In the genomic region with DNA sequence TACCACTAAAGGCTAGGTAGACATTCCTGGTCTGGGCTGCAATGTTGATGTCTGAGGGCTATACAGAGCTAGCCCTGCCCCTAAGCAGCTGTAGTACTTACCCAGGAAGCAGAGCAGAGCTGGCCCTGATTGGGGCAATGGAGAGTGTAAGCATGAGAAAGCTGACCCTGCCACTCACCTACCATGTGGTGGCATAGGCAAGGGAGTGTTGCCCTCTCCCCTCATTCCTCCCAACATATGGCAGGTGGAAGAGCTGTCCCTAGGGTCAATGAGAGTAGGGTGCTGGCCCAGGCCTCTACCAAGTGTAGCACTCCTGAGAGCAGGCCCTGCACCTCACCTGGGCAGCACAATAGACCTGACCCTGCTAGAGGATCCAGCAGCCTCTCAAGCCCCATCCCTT, we compare ENCODE assay signal across 15 mouse cellular contexts.
DNase-seq lines count a peak whose midpoint lies in the region; ATAC-seq lines count a peak whose summit lies in the region.
"Had no signal": no experiment of that assay in that cellular context is flagged by ENCODE, and none has a peak within 500 bp of the region (broad histone marks: within the 10 kb centered on the region; RNA-seq: fewer than 3 reads in every experiment).

No protein-coding gene starts in this region.

- H3K4me1 ChIP-seq in embryonic facial prominence, embryonic 11.5 days (ENCODE audit: control insufficient read depth, insufficient read depth, low read length): no peaks in the 10 kb centered on the region
- H3K4me1 ChIP-seq in embryonic facial prominence, embryonic 10.5 days: no peaks in the 10 kb centered on the region; the same call in 1 of the 2 replicates
- H3K4me1 ChIP-seq in embryonic facial prominence, embryonic 12.5 days: peaks cover 4% of the 10 kb centered on the region; the same call in 1 of the 2 replicates
- H3K4me1 ChIP-seq in limb, embryonic 10.5 days: peaks cover 6% of the 10 kb centered on the region; the same call in 1 of the 2 replicates
- H3K4me1 ChIP-seq: forebrain, embryonic 13.5 days; forebrain, embryonic 15.5 days had no signal

- H3K27me3 ChIP-seq in embryonic facial prominence, embryonic 11.5 days (ENCODE audit: control insufficient read depth, insufficient read depth, low read length): no peaks in the 10 kb centered on the region
- H3K27me3 ChIP-seq in embryonic facial prominence, embryonic 10.5 days (replicated peaks; ENCODE audit: low read depth, poor library complexity, severe bottlenecking): no peaks in the 10 kb centered on the region
- H3K27me3 ChIP-seq in embryonic facial prominence, embryonic 12.5 days: no peaks in the 10 kb centered on the region; the same call in 1 of the 2 replicates
- no peaks in the 10 kb centered on the region for H3K27me3 ChIP-seq in limb, embryonic 10.5 days (ENCODE audit: low read depth, poor library complexity, severe bottlenecking)
- H3K27me3 ChIP-seq: forebrain, embryonic 13.5 days; forebrain, embryonic 15.5 days had no signal

- H3K36me3 ChIP-seq in embryonic facial prominence, embryonic 11.5 days (replicated peaks; ENCODE audit: control insufficient read depth, insufficient read depth, low read depth, low read length): no peaks in the 10 kb centered on the region
- no peaks in the 10 kb centered on the region for H3K36me3 ChIP-seq in embryonic facial prominence, embryonic 10.5 days (replicated peaks)
- H3K36me3 ChIP-seq in embryonic facial prominence, embryonic 12.5 days: no peaks in the 10 kb centered on the region
- no peaks in the 10 kb centered on the region for H3K36me3 ChIP-seq in limb, embryonic 10.5 days
- H3K36me3 ChIP-seq: forebrain, embryonic 15.5 days had no signal

- H3K4me3 ChIP-seq in embryonic facial prominence, embryonic 11.5 days (ENCODE audit: low read depth, low read length): no peak overlapping the region
- no peak overlapping the region for H3K4me3 ChIP-seq in embryonic facial prominence, embryonic 10.5 days
- no peak overlapping the region for H3K4me3 ChIP-seq in embryonic facial prominence, embryonic 12.5 days
- H3K4me3 ChIP-seq in limb, embryonic 10.5 days: no peak overlapping the region
- H3K4me3 ChIP-seq: forebrain, embryonic 13.5 days; forebrain, embryonic 15.5 days had no signal

- no peaks in the 10 kb centered on the region for H3K9me3 ChIP-seq in embryonic facial prominence, embryonic 11.5 days (replicated peaks; ENCODE audit: control insufficient read depth, low read length)
- H3K9me3 ChIP-seq in embryonic facial prominence, embryonic 10.5 days: no peaks in the 10 kb centered on the region
- H3K9me3 ChIP-seq in embryonic facial prominence, embryonic 12.5 days: no peaks in the 10 kb centered on the region
- H3K9me3 ChIP-seq in limb, embryonic 10.5 days (replicated peaks): no peaks in the 10 kb centered on the region
- H3K9me3 ChIP-seq: forebrain, embryonic 13.5 days; forebrain, embryonic 15.5 days had no signal

- 0 out of 2 replicates have a peak, but pooled peaks have one; percentile 29 for ATAC-seq in embryonic facial prominence, embryonic 11.5 days (replicated peaks; ENCODE audit: insufficient number of reproducible peaks, low FRiP score, low TSS enrichment, low read depth)
- ATAC-seq in embryonic facial prominence, embryonic 12.5 days (ENCODE audit: insufficient number of reproducible peaks, insufficient read depth, low FRiP score, low TSS enrichment): peak; percentile 52; the same call in 1 of the 2 replicates
- ATAC-seq: forebrain, embryonic 13.5 days; forebrain, embryonic 15.5 days had no signal

- no peak overlapping the region for H3K9ac ChIP-seq in embryonic facial prominence, embryonic 11.5 days (replicated peaks; ENCODE audit: low read length)
- H3K9ac ChIP-seq in embryonic facial prominence, embryonic 12.5 days: no peak overlapping the region
- H3K9ac ChIP-seq: forebrain, embryonic 13.5 days; forebrain, embryonic 15.5 days had no signal

- H3K27ac ChIP-seq in embryonic facial prominence, embryonic 11.5 days (replicated peaks; ENCODE audit: low read depth, low read length): no peak overlapping the region
- no peak overlapping the region for H3K27ac ChIP-seq in embryonic facial prominence, embryonic 10.5 days (replicated peaks)
- no peak overlapping the region for H3K27ac ChIP-seq in embryonic facial prominence, embryonic 12.5 days
- H3K27ac ChIP-seq in limb, embryonic 10.5 days: no peak overlapping the region
- H3K27ac ChIP-seq: forebrain, embryonic 13.5 days; forebrain, embryonic 15.5 days had no signal

- H3K4me2 ChIP-seq in embryonic facial prominence, embryonic 11.5 days (ENCODE audit: low read depth, low read length): no peak overlapping the region
- H3K4me2 ChIP-seq in embryonic facial prominence, embryonic 12.5 days (replicated peaks): no peak overlapping the region
- H3K4me2 ChIP-seq: forebrain, embryonic 13.5 days; forebrain, embryonic 15.5 days had no signal

- no peak for DNase-seq in embryonic facial prominence, embryonic 11.5 days (ENCODE audit: low spot score)
- DNase-seq in embryonic facial prominence, embryonic 10.5 days (ENCODE audit: low spot score): no peak
- peak; percentile 23 for DNase-seq in limb, embryonic 10.5 days (ENCODE audit: low spot score)
- no peak for DNase-seq in right cerebral cortex, postnatal 25 days
- DNase-seq: adrenal gland, adult 2 months; adrenal gland, postnatal 10 days; adrenal gland, postnatal 25 days; cerebellum, adult 11-12 months; cerebellum, adult 2 months; cerebellum, adult 9-10 months; cerebellum, postnatal 36 days; embryo, embryonic 11 days had no signal
